Mouse (Mus musculus): ENCODE data around the gene Vmn2r68.

Vmn2r68 gene

GRCm38 (mm10) chr7:85237683-85238082, at the start of gene Vmn2r68:
Vmn2r68 (minus strand) TSS chr7:85237783.
- DNase-seq: no peak
